10 mouse cellular contexts compared by ENCODE assay signal in the genomic region with DNA sequence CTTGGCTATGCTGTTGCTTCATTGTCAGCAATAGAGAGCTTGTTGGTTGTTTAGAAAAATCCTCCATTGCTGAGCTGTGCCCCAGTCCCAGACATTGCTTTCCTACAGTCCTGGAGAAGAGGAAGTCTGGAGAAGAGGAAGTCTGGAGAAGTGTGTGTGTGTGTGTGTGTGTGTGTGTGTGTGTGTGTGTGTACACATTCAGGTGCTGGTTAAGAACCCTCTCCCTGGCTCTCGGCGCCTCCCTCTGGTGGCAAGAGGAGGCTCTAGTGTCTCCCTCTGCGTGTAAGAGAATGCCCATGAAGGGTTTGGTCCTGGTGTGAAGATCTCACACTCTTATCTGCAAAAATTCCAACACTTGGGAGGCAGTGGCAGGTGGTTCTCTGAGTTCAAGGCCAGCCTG. TPM values are rescaled to one million over a fixed set of nuclear protein-coding genes. Genes with fewer than 3 reads are reported as not detected.
DNase-seq lines count a peak whose midpoint lies in the region; ATAC-seq lines count a peak whose summit lies in the region.
"Had no signal": no experiment of that assay in that cellular context is flagged by ENCODE, and none has a peak within 500 bp of the region (broad histone marks: within the 10 kb centered on the region; RNA-seq: fewer than 3 reads in every experiment).

No protein-coding gene starts in this region.

- no peak for ATAC-seq in lung, embryonic 15.5 days (ENCODE audit: borderline replicate concordance, extremely low read depth, low FRiP score, low TSS enrichment)
- ATAC-seq in monocyte, adult 5-6 weeks (replicated peaks; ENCODE audit: insufficient number of reproducible peaks, low FRiP score, low TSS enrichment, poor library complexity, severe bottlenecking), result no peak

- H3K27ac ChIP-seq in lung, embryonic 15.5 days, result 0 out of 2 replicates have a peak overlapping the region, but pooled peaks have one; percentile 27
- H3K27ac ChIP-seq: macrophage had no signal

- peak; percentile 41 for DNase-seq in adrenal gland, adult 2 months
- DNase-seq in adrenal gland, adult 8-10 months, result no peak
- DNase-seq in urinary bladder, postnatal 14 days (ENCODE audit: low spot score), result peak; percentile 29
- no peak for DNase-seq in urinary bladder, adult 2 months (ENCODE audit: low spot score)
- peak; percentile 24 for DNase-seq in gastrocnemius, postnatal 25 days
- DNase-seq in kidney, postnatal 36 days, result peak; percentile 56 to 72

- H3K36me3 ChIP-seq in lung, embryonic 15.5 days, result no peaks in the 10 kb centered on the region

- peaks cover 16% of the 10 kb centered on the region for H3K4me1 ChIP-seq in lung, embryonic 15.5 days

- 25% methylated on average over 3 of the region's 3 CpGs for WGBS in lung, embryonic 15.5 days

- no peak overlapping the region for H3K9ac ChIP-seq in lung, embryonic 15.5 days

- H3K4me3 ChIP-seq in lung, embryonic 15.5 days, result no peak overlapping the region
- H3K4me3 ChIP-seq: erythroblast, embryonic 14.5 days had no signal

- H3K4me2 ChIP-seq in lung, embryonic 15.5 days, result no peak overlapping the region

- no peaks in the 10 kb centered on the region; the same call in 1 of the 2 replicates for H3K27me3 ChIP-seq in lung, embryonic 15.5 days

- no peaks in the 10 kb centered on the region for H3K9me3 ChIP-seq in lung, embryonic 15.5 days

RNA-seq across cellular contexts. Expression of gene Zfp423, which starts 51.2 kb away (rescaled TPM):
- total RNA-seq in adrenal gland, adult 2 months (2021), result 10 to 100 TPM; 21.4 to 28.1 TPM
- polyA plus RNA-seq in adrenal gland, adult 2 months (2012; rRNA removed), result 17.5 and 23.6 TPM in 2 replicates
- 10 to 100 TPM; 18.3 to 47.9 (median 33.8) TPM for total RNA-seq in adrenal gland, adult 8-10 months (2022)
- polyA plus RNA-seq in urinary bladder, adult 2 months (2012; rRNA removed), result 18.1 and 20.1 TPM in 2 replicates
- total RNA-seq in gastrocnemius, postnatal 25 days (2021), result 10 to 100 TPM; 15.6 to 16.4 TPM
- 7.3 and 9.9 TPM in 2 replicates for polyA plus RNA-seq in lung, embryonic 15.5 days (2015; fragmentation: Nextera tagmentation; extraction: Ambion mirVana)
- total RNA-seq in monocyte, adult 5-6 weeks (2017), result not detected in 3 replicates
- polyA plus RNA-seq: erythroblast, embryonic 14.5 days; macrophage had no signal

Comparison
In these comparisons a context has a peak if more than half of its experiments do, and no peak if none do; other contexts are left out.
1. DNase-seq: peak in adrenal gland, adult 2 months (single experiment), urinary bladder, postnatal 14 days (single experiment), gastrocnemius, postnatal 25 days (single experiment) and kidney, postnatal 36 days (2 of 2); none in adrenal gland, adult 8-10 months (single experiment) and urinary bladder, adult 2 months (single experiment).
2. RNA of gene Zfp423, which starts 51.2 kb away (total RNA-seq): 18.3 to 47.9 TPM in adrenal gland, adult 8-10 months, 21.4 to 28.1 TPM in adrenal gland, adult 2 months and 15.6 to 16.4 TPM in gastrocnemius, postnatal 25 days; not detected in monocyte, adult 5-6 weeks; every median in the first group is over 10 times any median in the second.